Mouse (Mus musculus) inflammation-experienced regulatory T-cells, adult 6 months (primary cell): ENCODE results near the gene Nid2. TPM values are rescaled to one million over a fixed set of nuclear protein-coding genes. Genes with fewer than 3 reads are reported as not detected.

Experiments used
- ATAC-seq: one replicate; pipeline ENCODE4 v1.8.0; 2017
- polyA plus RNA-seq, 3 experiments: library from polyadenylated mRNA; unstranded; fragments of 100-300 nt; shearing (Covaris generic); gene quantifications; one replicate each; pipeline ENCODE4 v1.2.1; 2017

Gene Nid2
- polyA plus RNA-seq, 3 experiments from 2014 or later = 0.35 to 1.1 (median 0.70) TPM

DNA sequence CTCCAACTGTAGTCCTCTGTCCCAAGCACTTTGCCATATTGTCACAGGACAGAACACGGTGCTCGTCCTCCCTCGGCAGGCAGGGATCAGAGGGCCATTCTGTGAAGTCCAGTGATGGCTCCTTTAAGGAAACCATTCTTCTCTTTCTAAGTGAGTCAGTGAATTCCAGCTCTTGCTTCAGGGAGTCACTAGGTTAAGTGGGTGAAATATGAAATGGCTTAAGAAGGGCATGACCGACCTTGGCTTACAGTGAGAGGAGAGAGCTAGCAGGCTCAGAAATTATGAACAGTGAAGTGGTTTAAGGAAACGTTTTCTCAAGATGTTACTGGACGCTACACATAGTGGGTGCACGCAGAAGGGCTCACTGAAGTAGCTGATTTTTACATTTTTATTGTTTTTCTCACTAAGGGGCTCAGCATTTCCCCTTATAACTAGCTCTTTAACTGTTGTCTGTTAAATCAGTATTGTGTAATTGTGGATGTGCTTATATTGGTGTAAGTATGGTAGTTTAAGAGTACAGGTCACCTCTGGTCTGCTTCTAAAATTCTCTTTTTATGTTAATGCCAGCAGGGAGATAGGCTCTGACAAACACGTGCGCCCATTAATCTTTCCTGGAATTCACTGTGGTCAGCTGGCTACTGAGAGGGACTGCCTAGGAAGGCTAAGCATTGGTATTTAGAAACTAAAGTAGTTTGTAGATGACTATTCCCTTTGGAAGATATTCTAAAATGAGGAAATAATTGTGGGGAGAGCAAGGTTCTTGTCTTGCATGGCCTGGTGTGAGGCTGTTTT, 34.9 kb downstream of the Nid2 start:
- no peak for ATAC-seq

GRCm38 (mm10) chr14:19788443-19788842, 37.4 kb downstream of the Nid2 start:
- ATAC-seq = no peak

GRCm38 (mm10) chr14:19794881-19795280, 43.8 kb downstream of the Nid2 start:
- ATAC-seq = no peak

- ATAC-seq = no peak
These were observed 45.7 kb downstream of the Nid2 start for GRCm38 (mm10) chr14:19796541-19797304.

GRCm38 (mm10) chr14:19800485-19800884, 49.4 kb downstream of the Nid2 start:
- no peak for ATAC-seq

GRCm38 (mm10) chr14:19801474-19802215, 50.6 kb downstream of the Nid2 start:
- ATAC-seq = no peak

DNA sequence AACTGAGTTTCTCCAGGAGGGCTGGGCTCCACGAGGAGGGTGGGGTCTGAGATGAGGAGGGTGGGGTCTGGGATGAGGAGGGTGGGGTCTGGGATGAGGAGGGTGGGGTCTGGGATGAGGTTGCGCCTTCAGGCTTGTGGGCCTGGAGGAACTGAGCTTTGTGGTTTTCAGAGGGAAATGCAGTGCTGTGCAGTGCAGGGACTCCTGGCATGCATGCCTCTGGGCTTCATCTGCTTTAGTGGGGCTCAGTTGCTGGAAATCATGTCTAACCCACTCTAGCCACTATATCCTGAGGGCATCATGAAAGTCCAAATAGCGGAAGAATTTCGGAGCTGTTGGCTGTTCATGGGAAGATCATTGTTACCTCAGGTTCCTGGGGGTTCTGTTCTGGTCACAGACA, 52.2 kb downstream of the Nid2 start:
- ATAC-seq = no peak

DNA sequence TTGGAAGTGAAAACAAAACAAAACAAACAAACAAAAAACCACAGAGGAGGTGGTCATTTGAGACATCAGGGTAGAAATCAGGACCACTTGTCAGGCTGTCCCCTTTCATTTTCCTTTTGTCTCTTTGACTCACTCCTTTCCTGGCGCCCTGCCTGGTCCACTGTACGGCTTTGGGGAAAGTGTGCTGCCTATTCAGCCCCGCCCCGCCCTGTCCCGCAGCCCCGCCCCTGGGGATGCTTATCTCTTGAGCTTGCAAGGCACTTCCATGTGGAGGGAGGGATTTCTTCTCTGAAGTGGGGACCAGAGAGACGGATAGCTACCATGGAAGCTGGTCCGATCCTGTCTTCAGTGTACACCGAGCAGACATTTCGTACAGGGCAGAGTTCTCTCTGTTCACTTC, 52.6 kb downstream of the Nid2 start:
- no peak for ATAC-seq

DNA sequence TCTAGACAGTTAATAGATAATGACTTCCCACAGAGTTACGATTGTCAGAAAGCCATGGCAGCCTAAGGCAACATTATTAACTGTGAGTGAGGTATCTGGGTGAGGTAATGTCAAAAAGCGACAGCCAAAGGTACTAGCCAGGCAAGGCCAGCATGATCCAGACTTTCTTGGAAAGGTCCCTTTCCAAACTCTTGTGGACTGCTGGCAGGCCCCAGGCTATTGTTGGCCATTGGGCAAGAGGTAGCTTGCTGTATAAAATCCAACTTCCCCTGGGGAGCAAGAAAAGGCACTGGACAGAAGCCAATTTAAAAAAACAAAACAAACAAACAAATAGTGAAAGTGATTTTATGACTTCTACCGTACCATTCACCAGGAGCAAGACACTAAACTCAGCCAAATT, 56.3 kb downstream of the Nid2 start:
- ATAC-seq = no peak

- no peak for ATAC-seq
These were observed 56.8 kb downstream of the Nid2 start for GRCm38 (mm10) chr14:19807858-19808257.

DNA sequence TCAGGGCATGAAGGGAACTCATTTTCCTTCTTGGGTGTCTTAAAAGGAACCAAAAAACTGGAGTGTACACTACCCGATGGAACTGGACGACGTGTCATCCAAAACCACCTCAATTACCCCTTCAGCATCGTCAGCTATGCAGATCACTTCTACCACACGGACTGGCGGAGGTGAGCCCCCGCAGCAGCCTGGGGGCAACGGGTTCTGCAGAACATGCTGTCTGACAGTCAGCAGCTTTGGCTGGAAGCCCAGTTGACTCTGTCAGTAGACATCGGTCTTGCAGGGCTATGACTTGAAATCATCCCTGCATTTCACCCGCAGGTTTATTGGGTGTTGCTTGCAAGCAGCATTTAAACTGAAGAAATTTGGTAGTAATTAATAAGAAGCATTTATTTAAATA, 58.9 kb downstream of the Nid2 start:
- no peak for ATAC-seq

GRCm38 (mm10) chr14:19813061-19813460, 62.0 kb downstream of the Nid2 start:
- no peak for ATAC-seq

DNA sequence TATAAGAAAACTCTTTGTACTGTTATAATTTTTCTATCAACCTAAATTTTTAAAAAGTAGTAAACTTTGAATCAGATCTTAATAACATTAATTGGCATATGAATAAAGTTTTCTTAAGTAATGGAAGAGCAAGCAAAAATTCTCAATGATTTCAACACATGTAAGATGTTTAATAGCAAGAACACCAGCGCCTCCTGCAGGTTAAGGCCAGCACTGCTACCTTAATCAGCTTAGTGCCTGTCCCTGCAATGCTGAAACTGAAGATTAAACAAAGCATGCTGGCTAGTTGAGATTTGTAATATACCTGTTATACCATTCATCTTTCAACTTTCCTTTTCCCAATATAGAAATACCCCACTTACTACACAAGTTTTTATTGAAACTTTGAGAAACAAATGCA, 66.9 kb downstream of the Nid2 start:
- ATAC-seq = peak; percentile 83

DNA sequence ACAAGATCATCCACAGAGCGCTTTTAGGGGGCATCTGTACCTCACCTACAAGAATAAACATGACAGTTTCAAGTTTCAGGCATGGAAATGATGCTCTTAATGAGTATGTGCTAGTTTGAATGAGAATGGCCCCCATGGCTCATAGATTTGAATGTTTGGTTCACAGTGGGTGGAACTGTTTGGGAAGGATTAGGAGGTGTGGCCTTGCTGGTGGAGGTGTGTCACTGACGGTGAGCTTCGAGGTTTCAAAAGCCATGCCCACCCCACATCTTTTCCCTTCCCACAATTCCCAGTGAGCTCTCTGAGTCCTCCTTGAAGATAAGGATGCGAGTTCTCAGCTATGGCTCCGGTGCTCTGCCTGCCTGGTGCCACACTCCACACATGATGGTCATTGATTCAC, 70.6 kb downstream of the Nid2 start:
- ATAC-seq = no peak

- peak; percentile 97 for ATAC-seq
These were observed 72.5 kb downstream of the Nid2 start, which contains the start of gene Rtraf for GRCm38 (mm10) chr14:19823321-19824142. Gene Rtraf (minus strand): TSS chr14:19823824.

DNA sequence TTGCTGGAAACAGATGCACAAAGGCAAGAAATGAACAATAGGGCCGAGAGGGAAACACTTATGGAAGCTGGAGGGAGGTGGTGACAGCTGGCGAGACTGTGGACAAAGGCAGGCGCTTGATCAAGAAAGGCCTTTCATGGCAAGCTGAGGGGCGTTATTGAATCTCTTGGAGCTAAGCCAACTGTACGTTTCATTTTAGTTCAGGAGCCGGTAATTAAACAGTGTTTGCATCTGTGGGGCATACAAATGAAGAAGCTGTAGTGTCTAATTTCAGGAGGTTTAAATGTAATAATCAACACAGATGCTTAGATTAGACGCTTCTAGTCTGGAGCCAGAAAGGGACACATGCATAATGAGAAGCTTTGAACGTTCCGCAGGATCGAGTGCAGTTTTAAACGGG, 74.4 kb downstream of the Nid2 start:
- no peak for ATAC-seq

GRCm38 (mm10) chr14:19836289-19836688, 85.2 kb downstream of the Nid2 start:
- no peak for ATAC-seq

- peak; percentile 72 for ATAC-seq
These were observed 88.7 kb downstream of the Nid2 start for GRCm38 (mm10) chr14:19839600-19840332.

- no peak for ATAC-seq
These were observed 102.4 kb downstream of the Nid2 start for GRCm38 (mm10) chr14:19853471-19853870.

- ATAC-seq = no peak
These were observed 107.2 kb downstream of the Nid2 start for GRCm38 (mm10) chr14:19858279-19858678.
